Mouse (Mus musculus) brown adipose tissue, adult 24 weeks (tissue): Measurements from ENCODE around the gene BC028528. TPM values are rescaled to one million over a fixed set of nuclear protein-coding genes. Genes with fewer than 3 reads are reported as not detected.
"Not testable (repeated sequence)": the region's sequence is repeated elsewhere in the genome, so short reads cannot be mapped to it uniquely, and the experiment has no call there.

Source experiments
- H3K27ac ChIP-seq: fragments of 200-500 bp; replicated peaks from 2 replicates; pipeline ENCODE4 v1.5.1; 2012; ENCODE audit warnings: low read depth, mild to moderate bottlenecking, low read length
- H3K4me1 ChIP-seq: fragments of 200-500 bp; 2 replicates; pipeline ENCODE4 v1.6.1; 2012; ENCODE audit warnings: low read length, mixed read lengths; ENCODE audit not compliant: control insufficient read depth, insufficient read depth, insufficient read length
- H3K4me3 ChIP-seq: fragments of 200-500 bp; 2 replicates; pipeline ENCODE4 v1.5.1; 2012; ENCODE audit warnings: low read depth, mild to moderate bottlenecking, low read length, moderate library complexity; ENCODE audit not compliant: insufficient read depth
- polyA plus RNA-seq: library from polyadenylated mRNA; stranded (reverse); fragments of >200 nt; gene quantifications from 2 replicates; pipeline ENCODE4 v1.2.4, GENCODE M21; 2012; ENCODE audit not compliant: missing spikeins, insufficient read depth, insufficient read length

Gene BC028528
- polyA plus RNA-seq, 1 experiment = 150 TPM

- not testable (repeated sequence) for H3K27ac ChIP-seq, H3K4me3 ChIP-seq, H3K4me1 ChIP-seq
These were observed 31.6 kb upstream of the BC028528 start for GRCm38 (mm10) chr3:95923429-95923828.

GRCm38 (mm10) chr3:95920532-95920931 is 28.7 kb upstream of the BC028528 start:
- not testable (repeated sequence) for H3K4me3 ChIP-seq, H3K27ac ChIP-seq, H3K4me1 ChIP-seq

GRCm38 (mm10) chr3:95916760-95917159 is 25.0 kb upstream of the BC028528 start:
- no peak overlapping the region for H3K27ac ChIP-seq
- no peak overlapping the region for H3K4me3 ChIP-seq
- H3K4me1 ChIP-seq = no peaks in the 10 kb centered on the region

- H3K4me1 ChIP-seq = no peaks in the 10 kb centered on the region
- no peak overlapping the region for H3K4me3 ChIP-seq
- no peak overlapping the region for H3K27ac ChIP-seq
These were observed 22.9 kb upstream of the BC028528 start for GRCm38 (mm10) chr3:95914706-95915105.

DNA sequence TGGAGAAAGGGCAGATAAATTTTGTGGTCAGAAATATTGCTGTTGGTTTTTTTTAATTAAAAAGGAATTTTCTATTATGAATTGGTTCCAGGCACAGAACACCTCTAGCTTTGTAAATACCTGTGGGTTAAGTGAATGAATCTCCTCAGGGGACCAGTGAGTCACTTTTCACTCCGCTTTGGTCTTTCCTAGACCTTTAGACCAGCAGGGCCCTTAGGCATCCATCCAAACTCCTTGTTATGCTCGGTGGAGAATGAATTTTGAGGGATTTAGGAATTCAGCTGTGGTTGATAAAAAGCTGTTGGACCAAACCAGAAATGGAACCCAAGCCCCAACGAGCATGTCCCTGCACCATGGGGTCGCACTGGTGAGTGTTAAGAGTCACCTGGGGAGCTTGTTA is 15.8 kb upstream of the BC028528 start:
- H3K27ac ChIP-seq = no peak overlapping the region
- H3K4me1 ChIP-seq = peaks cover 8% of the 10 kb centered on the region
- H3K4me3 ChIP-seq = no peak overlapping the region

- no peak overlapping the region for H3K27ac ChIP-seq
- H3K4me1 ChIP-seq = peaks cover 8% of the 10 kb centered on the region
- H3K4me3 ChIP-seq = peak overlapping the region; percentile 50
These were observed 15.1 kb upstream of the BC028528 start for GRCm38 (mm10) chr3:95906860-95907259.

GRCm38 (mm10) chr3:95905940-95906492 is 14.2 kb upstream of the BC028528 start:
- Histone ChIP-seq H3K4me1 (peaks cover 8% of the 10 kb centered on the region), H3K4me3 (peak overlapping the region; percentile 50), H3K27ac (no peak overlapping the region)

GRCm38 (mm10) chr3:95905146-95905939 is 13.5 kb upstream of the BC028528 start:
- no peak overlapping the region for H3K27ac ChIP-seq
- H3K4me3 ChIP-seq = peak overlapping the region; percentile 39
- peaks cover 8% of the 10 kb centered on the region for H3K4me1 ChIP-seq

DNA sequence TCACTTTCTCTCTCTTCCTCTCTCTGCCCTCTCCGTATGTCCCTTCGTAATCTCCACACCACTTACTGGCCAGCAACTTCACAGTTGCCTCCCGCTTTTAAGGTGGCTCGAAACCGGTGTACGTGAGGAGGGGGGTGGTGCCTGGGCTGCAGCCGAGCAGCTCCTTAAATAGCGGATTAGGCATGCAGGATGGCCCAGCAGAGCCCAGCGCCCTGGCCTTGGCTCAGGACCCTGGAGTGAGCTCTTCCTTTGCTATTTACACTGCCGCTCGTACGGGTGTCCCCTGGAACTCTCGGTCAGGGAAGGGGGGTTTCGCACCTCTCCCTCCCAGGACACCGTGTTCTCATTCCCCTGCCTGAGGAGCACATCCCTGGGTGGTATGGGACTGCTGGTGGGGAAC is 12.8 kb upstream of the BC028528 start, which contains the start of gene Car14:
TSS of gene Car14 (minus strand) at position 124 of the 400 bp plus-strand sequence.
- 0 out of 2 replicates have a peak within 1 kb of the TSS, but pooled peaks have one; percentile 1 for H3K27ac ChIP-seq
- peak within 1 kb of the TSS; percentile 39 for H3K4me3 ChIP-seq
- H3K4me1 ChIP-seq = peaks cover 8% of the 10 kb centered on the region

DNA sequence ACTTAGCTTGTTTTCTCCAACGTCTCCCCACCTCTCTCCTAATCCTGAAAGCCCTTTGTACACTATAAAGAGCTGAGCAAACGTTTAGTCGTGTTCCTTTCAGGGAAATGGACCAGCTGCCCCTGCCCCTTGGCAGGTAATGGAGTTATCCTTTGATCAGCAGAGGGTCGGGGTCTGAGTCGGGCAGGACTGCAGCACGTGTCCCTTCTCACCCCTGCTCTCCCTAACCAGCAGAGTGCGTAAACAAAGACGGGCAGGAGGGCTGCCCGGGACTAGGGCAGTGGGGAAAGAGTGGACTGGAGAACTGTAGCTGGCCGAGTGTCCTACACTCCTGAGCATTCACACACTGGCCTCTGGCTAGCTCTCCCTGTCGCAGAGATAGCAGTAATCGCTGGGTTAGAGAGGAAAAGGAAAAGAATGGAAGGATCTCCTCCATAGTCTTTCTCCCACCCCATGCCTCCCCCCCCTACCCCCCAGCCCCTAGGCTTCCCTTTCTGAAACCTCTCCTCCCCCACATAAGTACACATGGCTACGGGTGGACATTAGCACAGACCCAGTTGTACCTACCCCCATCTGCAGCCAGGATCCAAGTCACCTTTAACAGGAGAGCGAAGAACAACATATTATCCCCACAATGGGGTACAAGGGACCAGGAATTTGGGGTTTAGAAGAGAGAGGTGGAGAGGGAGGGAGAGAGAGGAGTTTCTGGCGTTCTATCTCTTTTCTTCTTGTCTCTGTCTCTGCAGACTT is 12.1 kb upstream of the BC028528 start:
- Histone ChIP-seq H3K4me3 (peak overlapping the region; percentile 39), H3K4me1 (peaks cover 8% of the 10 kb centered on the region), H3K27ac (0 out of 2 replicates have a peak overlapping the region, but pooled peaks have one; percentile 1)

GRCm38 (mm10) chr3:95902643-95903042 is 10.8 kb upstream of the BC028528 start:
- no peak overlapping the region for H3K4me3 ChIP-seq
- H3K4me1 ChIP-seq = peaks cover 8% of the 10 kb centered on the region

DNA sequence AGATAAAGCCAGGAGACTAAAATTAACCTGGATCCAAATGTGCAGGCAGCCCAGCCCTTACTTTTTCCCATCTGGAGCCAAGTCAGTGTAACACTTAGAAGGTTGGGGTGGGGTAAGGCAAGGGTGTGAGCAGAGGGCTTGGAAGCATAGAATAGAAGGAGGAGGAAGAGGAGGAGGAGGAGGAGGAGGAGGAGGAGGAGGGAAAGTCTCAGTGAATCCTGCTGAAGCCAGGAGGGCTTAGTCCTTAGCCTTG is 10.5 kb upstream of the BC028528 start:
- Histone ChIP-seq H3K27ac (peak overlapping the region; percentile 48), H3K4me1 (peaks cover 8% of the 10 kb centered on the region), H3K4me3 (no peak overlapping the region)

More at GRCm38 (mm10) chr3:95902643-95903042, 10.8 kb upstream of the BC028528 start:
- H3K27ac ChIP-seq = peak overlapping the region; percentile 48

DNA sequence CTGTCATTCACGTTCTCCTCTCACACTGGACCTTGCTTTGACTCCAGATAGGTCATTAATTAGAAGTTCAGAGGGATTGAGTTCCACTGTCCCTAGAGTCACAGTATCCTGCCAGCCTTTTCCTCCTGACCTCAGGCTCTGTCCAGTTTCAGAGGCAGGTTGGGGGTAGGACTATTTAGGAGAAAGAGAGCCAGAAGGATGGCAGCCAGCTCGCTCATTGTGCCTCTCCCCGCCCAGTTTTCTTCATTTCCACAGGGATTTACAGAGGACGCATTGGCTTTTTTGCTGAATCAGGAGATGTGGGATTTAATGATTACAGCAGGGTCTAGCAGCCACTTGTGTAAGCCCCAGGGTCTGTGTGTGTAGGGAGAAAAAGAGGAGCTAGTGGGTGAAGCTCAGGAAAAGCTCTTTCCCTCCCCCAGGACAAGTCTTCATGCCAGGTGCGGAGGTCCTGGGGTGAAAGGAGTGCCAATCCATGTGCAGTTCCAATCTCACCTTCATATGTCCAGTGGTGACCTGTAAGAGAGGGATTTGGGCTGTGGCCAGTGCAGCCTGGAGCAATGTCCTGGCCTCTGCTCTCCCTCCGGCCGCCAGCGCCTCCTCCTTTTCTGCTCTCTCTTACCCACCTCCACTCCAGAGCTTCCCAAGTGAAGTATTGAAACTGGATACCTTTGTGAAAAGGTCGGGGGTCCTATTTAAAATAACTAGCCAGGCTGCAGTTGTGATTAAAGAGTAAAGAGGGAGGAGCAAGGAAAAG is 10.0 kb upstream of the BC028528 start:
- H3K4me3 ChIP-seq = 0 out of 2 replicates have a peak overlapping the region, but pooled peaks have one; percentile 15
- peak overlapping the region; percentile 89 for H3K27ac ChIP-seq
- H3K4me1 ChIP-seq = peaks cover 8% of the 10 kb centered on the region

- no peak overlapping the region for H3K4me3 ChIP-seq
- peaks cover 5% of the 10 kb centered on the region for H3K4me1 ChIP-seq
- H3K27ac ChIP-seq = no peak overlapping the region
These were observed 8.2 kb upstream of the BC028528 start for GRCm38 (mm10) chr3:95899800-95900524.
